Mouse (Mus musculus): Measurements from ENCODE around the gene Lamb1.

GRCm38 (mm10) chr12:31302766-31303511, 37.9 kb downstream of the Lamb1 start:
- no peak for TF ChIP-seq CTCF (IDR thresholded peaks at IDR 0.05; ENCODE audit: extremely low read depth, insufficient read length, insufficient replicate concordance, low read depth, low read length)
- no peak for TF ChIP-seq POLR2A (IDR thresholded peaks at IDR 0.05; ENCODE audit: low read depth, low read length)

All from small intestine, adult 2 months (tissue).